Mouse (Mus musculus): Measurements from ENCODE around the gene Rbm19.

- no peak for TF ChIP-seq CTCF (IDR thresholded peaks at IDR 0.05; ENCODE audit: borderline replicate concordance, insufficient read depth, low read length)
- TF ChIP-seq POLR2A (IDR thresholded peaks at IDR 0.05; ENCODE audit: low read depth, low read length) = no peak
These were observed 75.4 kb downstream of the Rbm19 start for GRCm38 (mm10) chr5:120191620-120192019.

Measured in embryonic fibroblast, embryonic 13.5 days (primary cell).